Mouse (Mus musculus): Measurements from ENCODE around the gene Cd99l2. TPM values are rescaled to one million over a fixed set of nuclear protein-coding genes. Genes with fewer than 3 reads are reported as not detected.
"Not testable (repeated sequence)": the region's sequence is repeated elsewhere in the genome, so short reads cannot be mapped to it uniquely, and the experiment has no call there.

Cd99l2 gene
- polyA plus RNA-seq (2012; rRNA removed), result 29.2 TPM in 2 replicates

DNA sequence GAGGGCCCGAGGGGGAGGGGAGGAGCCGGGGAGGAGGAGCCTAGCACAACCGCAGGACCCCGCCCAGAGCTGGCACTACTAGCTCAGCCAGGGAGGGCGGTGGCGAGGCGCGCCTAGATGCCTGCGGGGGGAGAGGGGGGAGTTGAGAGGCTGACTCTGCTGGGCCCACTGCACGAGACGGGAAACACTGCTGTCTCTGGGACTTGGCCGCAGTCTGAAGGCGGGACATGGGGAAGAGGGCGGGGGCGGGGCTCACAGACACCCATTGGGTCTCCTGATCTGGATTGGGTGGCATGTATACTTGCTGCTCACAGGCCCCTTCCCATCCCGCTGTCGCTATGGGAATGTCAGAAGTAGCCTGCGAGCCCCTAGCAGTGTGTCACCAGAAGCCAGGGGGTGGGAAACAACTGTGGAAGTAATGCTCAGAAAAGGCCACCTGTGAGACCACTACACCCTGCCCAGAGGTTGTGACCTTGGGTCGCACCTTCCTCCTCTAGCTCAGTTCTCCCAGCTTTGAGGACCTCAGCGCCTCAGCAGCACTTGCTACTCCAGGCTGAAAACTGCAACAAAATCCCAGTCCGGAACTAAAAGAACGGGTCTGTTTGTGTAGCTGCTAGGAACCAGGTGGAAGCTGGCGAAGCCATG, at the start of gene Cd99l2:
Gene Cd99l2 (minus strand): TSS at position 216 of the 645 bp plus-strand sequence.
- DNase-seq (ENCODE audit: low read depth), result no peak

DNA sequence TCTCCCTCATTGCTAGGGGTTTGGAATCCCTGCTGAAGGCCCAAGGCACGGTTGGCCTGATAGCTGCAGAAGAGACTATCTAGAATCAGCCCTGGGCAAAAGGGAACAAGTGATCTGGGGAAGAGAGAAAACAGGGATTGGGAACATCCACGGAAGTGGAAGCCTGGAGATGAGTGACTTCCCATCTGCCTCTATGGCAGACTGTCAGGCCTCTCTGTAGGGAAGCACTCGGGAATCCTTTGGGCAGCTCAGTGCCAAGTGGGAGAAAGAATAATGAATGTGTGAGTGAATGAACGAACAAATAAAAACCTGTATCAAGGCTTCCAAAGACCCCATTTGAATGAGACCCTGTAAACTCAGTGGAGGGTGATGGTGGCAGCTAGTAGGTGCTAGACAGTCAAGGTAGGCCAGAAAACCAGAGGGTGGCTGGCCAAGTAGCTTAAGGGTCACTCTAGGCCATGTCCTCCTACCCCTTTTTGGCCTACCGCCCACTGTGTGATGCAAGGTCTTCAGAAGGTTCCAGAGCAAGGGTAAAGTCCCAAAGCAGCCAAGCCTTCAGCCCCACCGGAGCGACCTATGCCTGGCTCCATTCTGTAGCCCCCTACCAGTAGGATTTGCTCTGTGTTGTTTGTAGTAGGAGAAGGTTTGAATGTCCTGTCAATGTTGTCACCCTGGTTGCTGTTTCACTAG, 48.3 kb upstream of the Cd99l2 start:
- no peak for DNase-seq (ENCODE audit: low read depth)

DNA sequence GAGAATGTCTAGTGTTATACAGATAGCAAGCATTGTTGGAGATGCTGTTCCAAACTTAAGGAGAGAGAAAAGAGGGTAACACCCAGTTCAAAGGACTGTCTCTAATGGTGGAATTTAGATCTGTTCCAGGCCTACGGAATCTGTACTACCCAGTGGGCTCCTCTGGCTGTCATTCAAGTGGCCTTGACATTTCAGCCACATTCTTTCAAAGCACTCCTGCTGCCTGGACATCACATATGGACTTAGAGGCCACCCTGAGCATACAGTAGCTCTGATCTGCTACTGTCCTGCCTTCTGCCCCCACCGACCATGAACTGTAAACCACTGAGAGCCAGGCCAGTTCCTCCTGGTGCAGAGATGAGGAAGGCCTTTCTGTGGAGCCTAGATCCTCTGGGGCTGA, 45.1 kb upstream of the Cd99l2 start:
- no peak for DNase-seq (ENCODE audit: low read depth)

DNA sequence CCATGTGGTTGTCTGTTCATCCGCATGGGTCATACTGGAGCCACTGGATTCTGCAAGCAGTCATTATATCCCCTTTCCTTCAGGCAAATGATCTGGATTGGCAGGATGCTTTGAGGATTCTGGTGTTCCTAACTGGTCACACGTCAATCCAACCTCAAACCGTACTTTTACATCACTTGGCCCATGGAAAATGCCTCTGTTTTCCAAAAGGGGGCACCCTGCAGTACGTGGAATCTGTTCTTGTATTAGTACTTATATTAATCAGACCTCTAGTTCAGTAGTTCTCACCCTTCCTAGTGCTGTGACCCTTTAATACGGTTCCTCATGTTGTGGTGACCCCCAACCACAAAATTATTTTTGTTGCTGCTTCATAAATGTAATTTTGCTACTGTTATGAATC, 41.5 kb upstream of the Cd99l2 start:
- no peak for DNase-seq (ENCODE audit: low read depth)

- DNase-seq (ENCODE audit: low read depth), result no peak
Observed at GRCm38 (mm10) chrX:71532635-71533034, 40.0 kb upstream of the Cd99l2 start.

GRCm38 (mm10) chrX:71528646-71529045, 36.0 kb upstream of the Cd99l2 start:
- DNase-seq (ENCODE audit: low read depth), result no peak

DNA sequence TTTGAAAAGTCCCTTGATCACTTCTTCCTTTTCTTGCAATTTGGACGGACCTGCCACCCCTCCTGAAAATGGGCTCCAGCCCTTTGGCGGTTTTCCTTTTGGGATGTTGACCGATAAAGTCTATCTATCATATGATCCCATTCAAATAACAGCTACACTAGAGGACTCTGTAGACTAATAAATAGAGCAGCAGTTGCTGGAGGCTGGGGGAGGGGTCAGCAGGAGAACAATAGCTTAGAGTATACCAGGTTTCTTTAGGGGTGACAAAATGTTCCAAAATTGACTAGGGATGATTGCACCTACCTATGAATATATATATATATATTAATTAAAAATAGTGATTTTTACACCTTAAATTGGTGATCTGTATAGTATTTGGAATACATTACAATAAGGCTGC, 35.5 kb upstream of the Cd99l2 start:
- no peak for DNase-seq (ENCODE audit: low read depth)

- no peak for DNase-seq (ENCODE audit: low read depth)
Observed at GRCm38 (mm10) chrX:71527461-71527860, 34.8 kb upstream of the Cd99l2 start.

DNA sequence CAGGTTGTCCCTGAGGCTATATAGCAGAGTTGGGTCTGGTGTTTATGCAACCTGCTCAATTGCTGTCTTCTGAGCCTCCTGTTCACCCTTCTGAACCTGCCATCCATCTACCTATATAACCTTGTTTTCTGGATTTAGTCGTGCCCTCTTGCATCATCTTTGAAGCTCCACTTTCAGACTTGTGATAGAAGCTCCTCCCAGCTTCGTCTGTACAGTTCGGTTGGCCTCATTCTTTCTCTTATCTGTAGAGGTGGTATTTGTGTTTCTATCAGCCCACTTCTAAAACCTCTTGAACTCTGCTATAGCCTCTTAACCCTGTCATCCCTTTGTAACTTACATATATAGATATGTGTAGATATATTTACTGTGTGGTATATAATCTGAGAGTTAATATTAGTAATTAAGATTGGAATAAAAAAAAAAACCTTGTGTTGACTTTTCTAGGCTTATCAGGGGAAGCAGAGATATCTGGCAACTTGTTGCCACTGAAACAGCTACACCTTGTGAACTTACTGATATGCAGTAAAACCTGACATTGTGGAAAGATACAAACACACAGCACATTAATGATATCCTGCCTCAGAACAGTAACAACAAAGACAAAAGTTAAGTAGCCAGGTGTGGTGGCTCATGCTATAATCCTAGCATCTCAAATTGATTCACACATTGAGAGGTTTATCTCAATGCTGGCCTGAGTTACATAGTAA, 33.1 kb upstream of the Cd99l2 start:
- DNase-seq (ENCODE audit: low read depth), result no peak

DNA sequence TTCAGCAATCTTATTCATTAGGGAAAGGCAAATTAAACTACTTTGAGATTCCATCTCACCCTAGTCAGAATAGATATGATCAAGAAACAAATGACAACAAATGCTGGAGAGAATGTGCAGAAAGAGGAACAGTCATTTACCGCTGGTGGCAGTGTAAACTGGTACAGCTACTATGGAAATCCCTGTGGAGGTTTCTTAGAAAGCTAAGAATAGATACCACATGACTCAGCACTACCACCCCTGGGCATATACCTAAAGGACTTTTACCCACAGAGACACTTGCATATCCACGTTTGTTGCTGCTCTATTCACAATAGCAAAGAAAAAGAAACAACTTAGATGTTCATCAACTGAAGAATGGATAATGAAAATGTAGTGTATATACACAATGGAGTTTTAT, 31.7 kb upstream of the Cd99l2 start:
- no peak for DNase-seq (ENCODE audit: low read depth)

DNA sequence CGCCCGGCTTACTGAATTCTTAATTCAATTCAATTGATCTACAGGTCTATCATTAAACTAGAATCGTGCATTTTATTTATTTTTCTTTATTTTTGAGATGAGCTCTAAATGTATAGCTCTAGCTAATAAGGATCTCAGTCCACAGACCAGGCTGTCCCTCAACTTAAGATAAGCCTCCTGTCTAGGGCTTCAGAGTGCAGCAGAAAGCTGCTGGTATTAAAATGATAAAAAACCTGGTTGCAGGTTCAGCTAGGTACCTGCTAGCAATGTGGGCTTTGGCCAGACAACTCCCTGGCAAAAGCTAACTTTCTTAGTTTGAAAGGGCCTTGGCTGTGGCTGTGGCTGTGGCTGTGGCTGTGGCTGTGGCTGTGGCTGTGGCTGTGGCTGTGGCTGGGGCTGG, 30.2 kb upstream of the Cd99l2 start:
- no peak for DNase-seq (ENCODE audit: low read depth)

DNA sequence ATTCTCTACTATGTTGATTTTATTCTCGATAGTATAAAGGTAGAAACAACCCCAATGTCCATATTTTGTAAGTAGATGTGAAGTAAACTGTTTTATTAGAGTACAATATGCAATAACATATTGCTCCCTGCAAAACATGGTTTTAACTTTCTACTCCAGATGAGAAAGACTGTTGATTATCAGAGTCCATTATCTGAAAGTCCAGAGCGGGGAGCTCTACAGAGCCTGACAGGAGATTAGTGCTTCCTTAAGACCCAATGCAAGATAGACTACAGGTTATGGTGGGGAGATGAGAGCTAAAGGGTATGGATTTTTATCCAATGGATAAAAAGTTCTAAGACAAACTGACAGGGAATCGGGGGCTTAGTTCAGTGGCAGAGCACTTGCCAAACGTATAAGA, 26.6 kb upstream of the Cd99l2 start:
- DNase-seq (ENCODE audit: low read depth), result no peak

GRCm38 (mm10) chrX:71506591-71506990, 13.9 kb upstream of the Cd99l2 start:
- not testable (repeated sequence) for DNase-seq (ENCODE audit: low read depth)

GRCm38 (mm10) chrX:71493279-71493656, 619 bp upstream of the Cd99l2 start:
- no peak for DNase-seq (ENCODE audit: low read depth)

GRCm38 (mm10) chrX:71491931-71492633, 567 bp downstream of the Cd99l2 start:
- no peak for DNase-seq (ENCODE audit: low read depth)

GRCm38 (mm10) chrX:71489353-71489752, 3.3 kb downstream of the Cd99l2 start:
- DNase-seq (ENCODE audit: low read depth), result no peak

GRCm38 (mm10) chrX:71482244-71482643, 10.4 kb downstream of the Cd99l2 start:
- DNase-seq (ENCODE audit: low read depth), result no peak

- DNase-seq (ENCODE audit: low read depth), result no peak
Observed at GRCm38 (mm10) chrX:71475992-71476391, 16.7 kb downstream of the Cd99l2 start.

DNA sequence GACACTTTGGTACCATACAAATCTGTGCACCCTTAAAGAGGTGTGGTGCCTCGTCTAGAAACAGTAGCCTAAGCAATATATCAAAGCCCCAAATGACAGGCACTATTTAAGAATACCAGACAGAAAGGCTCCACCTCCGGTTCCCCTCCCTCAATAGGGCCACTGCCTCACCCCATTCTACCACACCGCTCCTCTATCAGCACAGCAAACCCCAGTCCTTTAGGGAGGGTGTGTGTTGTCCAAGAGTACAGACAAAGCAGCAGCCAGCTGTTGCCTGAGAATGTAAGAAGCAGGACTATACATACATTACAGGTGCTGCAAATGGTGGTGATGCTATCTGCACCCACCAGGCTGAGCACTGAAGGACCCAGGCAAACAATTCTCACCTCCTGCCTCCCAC, 17.2 kb downstream of the Cd99l2 start:
- no peak for DNase-seq (ENCODE audit: low read depth)

- DNase-seq (ENCODE audit: low read depth), result no peak
Observed at GRCm38 (mm10) chrX:71475084-71475483, 17.6 kb downstream of the Cd99l2 start.

DNA sequence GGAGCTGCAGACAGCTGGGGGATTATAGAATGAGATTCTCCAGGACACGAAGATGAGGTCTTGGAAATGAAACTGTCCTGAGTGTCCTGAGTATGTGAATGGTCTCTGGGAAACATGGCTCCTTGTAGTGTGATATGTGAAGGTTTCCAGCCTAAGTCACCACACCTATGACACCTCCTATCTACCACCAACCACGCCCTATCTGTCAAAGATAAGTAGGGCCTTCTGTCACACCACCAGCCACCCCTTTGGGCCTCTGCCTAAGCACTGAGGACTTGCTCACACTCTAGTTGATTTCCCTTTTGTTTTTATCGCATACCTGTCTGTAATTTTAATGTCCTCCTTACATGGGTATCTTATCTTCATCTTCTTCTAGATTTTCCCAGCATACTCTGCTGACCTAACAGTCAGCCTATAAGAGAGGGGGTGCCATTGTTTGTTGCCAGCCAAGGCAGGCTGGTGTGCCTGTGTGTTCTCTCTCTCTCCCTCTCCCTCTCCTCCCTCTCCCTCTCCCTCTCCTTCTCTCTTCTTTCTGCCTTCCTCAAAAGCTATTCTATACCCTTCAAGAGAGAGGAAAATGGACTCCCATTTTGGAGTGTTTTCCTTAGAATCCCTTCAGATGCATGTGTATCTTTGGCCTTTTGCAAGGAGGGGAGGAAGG, 18.2 kb downstream of the Cd99l2 start:
- no peak for DNase-seq (ENCODE audit: low read depth)
